In genomic region chr5:112516527-112516926, GRCm38 (mm10) we compare ENCODE assay signal across 17 mouse cellular contexts.
DNase-seq lines count a peak whose midpoint lies in the region; ATAC-seq and TF ChIP-seq lines count a peak whose summit lies in the region.
"Had no signal": no experiment of that assay in that cellular context is flagged by ENCODE, and none has a peak within 500 bp of the region (broad histone marks: within the 10 kb centered on the region; RNA-seq: fewer than 3 reads in every experiment).

No protein-coding gene starts in this region.

- peak; percentile 34 for TF ChIP-seq CTCF in hindbrain, postnatal 0 days (IDR thresholded peaks at IDR 0.05; ENCODE audit: low read depth)
- peak; percentile 66; the same call in 1 of the 2 replicates for TF ChIP-seq CTCF in testis, adult 2 months (IDR thresholded peaks at IDR 0.05; ENCODE audit: control insufficient read depth, insufficient read depth, insufficient replicate concordance, low read depth, low read length)

- TF ChIP-seq POLR2A in testis, adult 2 months (IDR thresholded peaks at IDR 0.05; ENCODE audit: control insufficient read depth, low read depth, low read length), result no peak

- DNase-seq in hindbrain, postnatal 0 days (ENCODE audit: low spot score), result no peak
- no peak for DNase-seq in hindbrain, embryonic 10.5 days (ENCODE audit: low spot score)
- DNase-seq in testis, postnatal 14 days (ENCODE audit: low spot score), result no peak
- DNase-seq in T-cell, adult 2 months (ENCODE audit: low spot score), result peak; percentile 13
- peak; percentile 27 for DNase-seq in thymus, postnatal 4 days
- DNase-seq in left cerebral cortex, postnatal 10 days (ENCODE audit: extremely low spot score in 1 of 2, low spot score in 2 of 2), result no peak
- DNase-seq: cerebellum, postnatal 36 days; heart, postnatal 10 days; kidney, adult 9 months; spleen, adult 18-20 months had no signal

- no peak overlapping the region for H3K27ac ChIP-seq in hindbrain, postnatal 0 days
- H3K27ac ChIP-seq in hindbrain, embryonic 10.5 days, result no peak overlapping the region
- no peak overlapping the region for H3K27ac ChIP-seq in testis, adult 2 months (ENCODE audit: control insufficient read depth, insufficient read depth, low read depth, low read length)
- H3K27ac ChIP-seq: embryonic facial prominence, embryonic 10.5 days; hindbrain, embryonic 15.5 days; neural tube, embryonic 15.5 days had no signal

- no peak overlapping the region for H3K4me3 ChIP-seq in hindbrain, postnatal 0 days (ENCODE audit: low read length)
- no peak overlapping the region for H3K4me3 ChIP-seq in hindbrain, embryonic 10.5 days
- no peak overlapping the region for H3K4me3 ChIP-seq in testis, adult 2 months (ENCODE audit: control insufficient read depth, low read depth, low read length)
- H3K4me3 ChIP-seq: embryonic facial prominence, embryonic 10.5 days; erythroblast, embryonic 14.5 days; hindbrain, embryonic 15.5 days; megakaryocyte, embryonic 14.5 days; neural tube, embryonic 15.5 days had no signal

- peaks cover 29% of the 10 kb centered on the region for H3K4me1 ChIP-seq in hindbrain, postnatal 0 days (ENCODE audit: insufficient read depth, low read length)
- peaks cover 56% of the 10 kb centered on the region for H3K4me1 ChIP-seq in hindbrain, embryonic 10.5 days (replicated peaks)
- H3K4me1 ChIP-seq in testis, adult 2 months (ENCODE audit: control insufficient read depth, insufficient read depth, low read length), result no peaks in the 10 kb centered on the region
- H3K4me1 ChIP-seq: megakaryocyte, embryonic 14.5 days had no signal

- intact Hi-C loops in left cerebral cortex, postnatal 10 days (cut with DNase I), result no loop called here

- WGBS in hindbrain, postnatal 0 days, result 95% methylated on average over 3 of the region's 3 CpGs
- WGBS in hindbrain, embryonic 10.5 days, result 94% methylated on average over 3 of the region's 3 CpGs

- no peak for ATAC-seq in hindbrain, postnatal 0 days
- ATAC-seq: forebrain, embryonic 16.5 days had no signal

- H3K27me3 ChIP-seq in hindbrain, postnatal 0 days (ENCODE audit: insufficient read depth, low read length), result no peaks in the 10 kb centered on the region
- peaks cover 16% of the 10 kb centered on the region for H3K27me3 ChIP-seq in hindbrain, embryonic 10.5 days (ENCODE audit: insufficient read depth, poor library complexity, severe bottlenecking)
- H3K27me3 ChIP-seq in testis, adult 2 months (ENCODE audit: control insufficient read depth, insufficient read depth, low read length), result no peaks in the 10 kb centered on the region
- H3K27me3 ChIP-seq: hindbrain, embryonic 15.5 days; neural tube, embryonic 15.5 days had no signal

- H3K9me3 ChIP-seq in hindbrain, postnatal 0 days (ENCODE audit: low read length), result no peaks in the 10 kb centered on the region
- peaks cover 7% of the 10 kb centered on the region; the same call in 1 of the 2 replicates for H3K9me3 ChIP-seq in hindbrain, embryonic 10.5 days
- H3K9me3 ChIP-seq: hindbrain, embryonic 15.5 days; neural tube, embryonic 15.5 days had no signal

- H3K36me3 ChIP-seq in hindbrain, postnatal 0 days (ENCODE audit: insufficient read depth, low read length), result no peaks in the 10 kb centered on the region
- H3K36me3 ChIP-seq in hindbrain, embryonic 10.5 days, result no peaks in the 10 kb centered on the region
- H3K36me3 ChIP-seq in testis, adult 2 months (ENCODE audit: control insufficient read depth, insufficient read depth, low read length), result no peaks in the 10 kb centered on the region
- H3K36me3 ChIP-seq: embryonic facial prominence, embryonic 10.5 days; hindbrain, embryonic 15.5 days; neural tube, embryonic 15.5 days had no signal

- no peak overlapping the region for H3K9ac ChIP-seq in hindbrain, postnatal 0 days (replicated peaks; ENCODE audit: low read length)
- H3K9ac ChIP-seq: hindbrain, embryonic 15.5 days; neural tube, embryonic 15.5 days had no signal

- H3K4me2 ChIP-seq in hindbrain, postnatal 0 days (ENCODE audit: low read depth, low read length), result no peak overlapping the region
- H3K4me2 ChIP-seq: hindbrain, embryonic 15.5 days; neural tube, embryonic 15.5 days had no signal

Comparison
In these comparisons a context has a peak if more than half of its experiments do, and no peak if none do; other contexts are left out.
1. DNase-seq: peak in T-cell, adult 2 months (single experiment) and thymus, postnatal 4 days (single experiment); none in hindbrain, postnatal 0 days (single experiment), hindbrain, embryonic 10.5 days (single experiment), testis, postnatal 14 days (single experiment) and left cerebral cortex, postnatal 10 days (0 of 2).